Mouse (Mus musculus): Measurements from ENCODE around the gene Pip4k2c.

Pip4k2c gene

DNA sequence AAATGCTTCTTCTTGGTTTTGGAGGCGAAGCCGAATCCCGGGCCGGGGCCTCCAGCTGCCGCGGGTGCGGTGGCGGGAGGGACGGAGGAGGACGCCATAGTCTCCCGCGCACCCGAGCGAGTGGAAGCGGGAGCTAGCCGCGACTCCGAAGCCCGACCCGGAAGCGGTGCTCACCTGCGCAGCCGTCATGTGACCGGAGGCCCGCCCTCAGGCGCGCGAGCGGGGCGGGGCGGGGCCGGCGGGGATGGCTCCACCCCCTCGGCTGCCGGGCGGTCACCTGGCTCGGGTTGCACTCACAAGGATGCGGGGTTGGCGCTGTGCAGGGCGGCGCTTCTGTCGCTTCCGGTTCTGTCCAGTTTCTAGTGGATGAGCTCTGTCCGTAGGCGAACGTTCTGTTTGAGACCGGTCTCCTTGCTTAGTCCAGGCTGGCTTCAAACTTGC is at the start of gene Pip4k2c:
Pip4k2c (minus strand) TSS at position 172 of the 441 bp plus-strand sequence.
- DNase-seq (ENCODE audit: low spot score): peak; percentile 88

GRCm38 (mm10) chr10:127258489-127258888 is 47.1 kb upstream of the Pip4k2c start:
- DNase-seq (ENCODE audit: low spot score): no peak

DNA sequence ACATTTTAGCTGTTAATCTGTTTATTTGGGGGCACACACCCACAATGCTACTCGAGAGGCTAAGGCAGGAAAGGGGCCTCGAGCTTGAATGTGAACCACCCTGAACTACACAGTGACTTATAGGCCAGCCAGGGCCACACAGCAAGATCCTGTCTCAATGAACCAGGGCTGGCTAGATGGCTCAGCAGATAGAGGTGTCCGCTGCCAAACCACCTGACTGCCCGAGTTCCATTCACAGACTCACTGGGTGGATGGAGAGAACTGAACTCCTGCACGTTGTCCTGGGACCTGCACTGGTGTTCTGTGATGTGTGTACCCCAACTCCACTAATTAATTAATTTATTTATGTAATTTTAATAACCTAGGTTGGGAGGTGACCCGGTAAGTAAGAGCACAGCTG is 46.4 kb upstream of the Pip4k2c start:
- no peak for DNase-seq (ENCODE audit: low spot score)

DNA sequence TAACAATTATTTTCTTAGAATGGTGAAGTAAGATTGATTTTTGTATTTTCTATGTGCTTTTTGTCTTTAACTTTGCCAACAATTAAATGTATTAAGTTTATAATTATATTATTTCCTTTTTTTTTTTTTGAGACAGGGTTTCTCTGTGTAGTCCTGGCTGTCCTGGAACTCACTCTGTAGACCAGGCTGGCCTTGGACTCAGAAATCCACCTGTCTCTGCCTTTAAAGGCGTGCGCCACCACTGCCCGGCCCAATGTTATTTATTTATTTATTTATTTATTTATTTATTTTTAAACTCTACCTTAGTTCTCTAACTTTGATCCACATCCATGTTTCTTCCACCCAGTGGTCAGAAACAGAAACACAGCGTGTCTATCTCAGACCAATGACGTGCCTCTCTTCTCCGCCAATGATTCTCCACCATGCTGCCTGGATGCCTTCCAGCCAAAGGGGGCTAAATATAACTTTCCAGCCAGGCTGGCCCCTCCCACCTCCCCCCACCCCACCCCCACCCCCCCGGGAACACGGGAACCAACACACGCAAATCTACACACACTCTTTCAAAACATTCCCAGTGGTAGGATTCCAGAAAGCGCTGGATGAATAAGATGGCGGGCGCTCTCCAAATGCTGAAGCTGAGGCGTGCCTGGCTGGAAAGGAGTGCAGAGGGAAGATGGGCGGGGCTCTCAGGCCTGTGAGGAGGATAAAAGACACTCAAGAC is 44.4 kb upstream of the Pip4k2c start:
- peak; percentile 57 for DNase-seq (ENCODE audit: low spot score)

GRCm38 (mm10) chr10:127250810-127251209 is 39.4 kb upstream of the Pip4k2c start:
- DNase-seq (ENCODE audit: low spot score): no peak

DNA sequence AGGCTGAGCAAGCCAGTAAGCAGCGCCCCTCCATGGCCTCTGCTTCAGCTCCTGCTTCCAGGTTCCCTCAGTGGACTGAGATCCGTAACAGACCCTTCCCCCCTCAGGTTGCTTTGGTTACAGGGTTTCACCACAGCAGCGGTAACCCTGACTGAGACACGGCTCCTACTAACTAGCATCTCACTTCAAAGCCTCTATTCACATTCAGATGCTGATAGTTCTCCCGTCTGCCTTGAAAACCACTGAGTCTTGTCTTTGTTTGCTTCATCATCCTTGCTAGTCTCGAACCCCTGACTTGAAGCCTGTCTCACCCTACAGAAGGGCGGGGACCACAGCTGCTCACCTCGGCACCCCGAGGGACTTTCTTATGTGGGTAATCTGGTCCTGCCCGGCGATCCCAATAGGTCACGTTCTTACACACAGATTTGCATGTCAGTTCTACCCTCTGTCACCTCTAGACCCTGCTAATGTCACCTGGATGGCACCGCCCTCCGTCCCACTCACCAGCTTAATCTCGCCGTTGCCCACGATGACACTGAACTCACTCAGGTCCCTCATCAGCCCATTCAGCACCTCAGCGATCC is 26.9 kb upstream of the Pip4k2c start:
- DNase-seq (ENCODE audit: low spot score): no peak

GRCm38 (mm10) chr10:127236541-127236940 is 25.2 kb upstream of the Pip4k2c start:
- no peak for DNase-seq (ENCODE audit: low spot score)

- DNase-seq (ENCODE audit: low spot score): no peak
Measured at GRCm38 (mm10) chr10:127233141-127233540, 21.8 kb upstream of the Pip4k2c start.

DNA sequence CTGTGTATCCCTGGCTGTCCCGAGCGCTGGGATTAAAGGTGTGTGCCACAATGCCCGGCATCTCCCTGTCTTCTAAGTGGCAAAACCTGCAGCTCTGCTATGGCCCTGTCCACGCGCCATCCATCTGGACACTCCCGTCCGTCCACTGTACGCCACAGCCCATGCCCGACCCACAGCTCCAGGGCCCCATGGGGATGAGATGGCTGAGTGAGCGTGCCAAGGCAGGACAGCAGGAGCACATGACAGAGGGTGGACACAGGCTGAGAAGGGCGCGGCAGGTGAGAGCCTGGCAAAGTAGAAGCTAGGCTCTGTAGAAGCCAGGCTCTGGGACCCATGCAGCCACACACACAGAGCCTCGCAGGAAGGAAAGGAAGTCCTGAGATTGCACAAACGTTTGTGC is 20.4 kb upstream of the Pip4k2c start:
- no peak for DNase-seq (ENCODE audit: low spot score)

DNA sequence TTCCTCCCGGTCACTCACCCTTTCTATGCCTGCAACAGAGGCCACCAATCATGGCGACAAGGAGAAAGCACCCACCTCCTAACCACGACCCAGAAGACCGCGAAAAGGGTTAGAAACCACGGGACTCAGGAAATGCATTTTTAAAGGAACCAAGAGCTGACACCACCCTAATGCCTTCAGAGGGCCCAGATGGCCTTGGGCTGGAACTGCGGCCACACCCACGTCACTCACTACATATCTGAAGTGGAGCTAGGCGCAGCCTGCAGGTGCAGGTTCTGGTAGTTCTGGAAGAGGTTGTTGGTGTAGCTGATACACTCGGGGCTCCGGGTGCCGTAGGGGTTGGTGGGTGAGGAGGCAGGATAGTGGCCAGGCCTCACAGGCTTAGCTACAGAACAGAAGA is 19.3 kb upstream of the Pip4k2c start:
- no peak for DNase-seq (ENCODE audit: low spot score)

DNA sequence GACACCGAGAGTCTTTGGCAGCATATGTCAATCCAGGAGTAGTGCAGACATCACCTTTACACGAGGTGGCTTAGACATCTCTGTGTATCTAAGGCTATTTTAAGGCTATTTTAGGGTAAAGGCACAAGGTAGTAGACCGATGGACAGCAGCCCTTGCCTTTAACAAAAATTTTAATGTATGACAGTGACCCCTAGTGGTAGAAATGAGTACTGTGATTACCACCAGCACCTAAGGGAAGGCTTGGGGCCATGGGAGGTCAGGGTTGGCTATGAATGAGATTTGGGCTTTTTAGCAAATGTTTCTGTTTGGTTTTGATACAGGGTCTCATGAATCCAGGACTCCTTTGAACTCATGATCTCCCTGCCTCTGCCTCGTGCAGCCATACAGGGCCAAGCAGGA is 17.5 kb upstream of the Pip4k2c start:
- DNase-seq (ENCODE audit: low spot score): peak; percentile 62

DNA sequence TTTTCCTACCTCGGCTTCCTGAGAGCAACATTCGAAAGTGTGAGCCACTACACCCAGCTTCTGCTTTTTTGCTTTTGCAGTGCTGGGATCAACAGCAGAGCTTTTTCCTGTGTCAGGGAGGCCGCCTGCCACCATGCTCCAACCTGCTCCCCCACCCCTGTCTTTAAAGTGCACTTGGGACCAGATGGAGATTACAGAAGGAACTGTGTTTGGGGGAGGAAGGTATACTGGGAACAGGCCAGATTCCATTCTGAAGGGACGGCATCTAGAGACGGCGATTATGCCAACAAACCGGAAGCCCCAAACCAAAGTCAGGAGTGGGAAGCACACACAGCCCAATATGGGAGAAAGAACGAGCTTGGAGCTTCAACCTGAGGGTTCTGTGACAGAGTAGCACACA is 15.8 kb upstream of the Pip4k2c start:
- DNase-seq (ENCODE audit: low spot score): no peak

- DNase-seq (ENCODE audit: low spot score): no peak
Measured at GRCm38 (mm10) chr10:127226318-127226895, 15.0 kb upstream of the Pip4k2c start.

DNA sequence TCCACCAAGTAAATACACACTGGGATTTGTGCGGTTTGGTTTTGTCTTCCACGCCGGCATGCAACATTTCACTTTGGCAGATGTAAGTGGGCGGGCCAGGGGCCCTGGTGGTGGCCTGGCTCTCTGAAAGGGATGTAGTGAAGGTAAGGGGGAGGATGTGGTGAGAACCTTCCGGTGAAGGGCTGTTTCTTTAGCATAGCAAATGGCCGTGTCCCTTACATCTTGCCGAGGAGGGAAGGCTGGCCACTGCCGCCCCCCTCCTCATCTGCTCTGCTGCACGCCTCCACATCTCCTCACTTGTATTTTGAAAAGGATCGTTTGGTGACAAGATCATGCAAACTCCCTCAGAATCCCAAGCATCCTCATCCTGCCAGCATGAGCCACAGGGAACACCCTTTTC is 14.3 kb upstream of the Pip4k2c start:
- no peak for DNase-seq (ENCODE audit: low spot score)

DNA sequence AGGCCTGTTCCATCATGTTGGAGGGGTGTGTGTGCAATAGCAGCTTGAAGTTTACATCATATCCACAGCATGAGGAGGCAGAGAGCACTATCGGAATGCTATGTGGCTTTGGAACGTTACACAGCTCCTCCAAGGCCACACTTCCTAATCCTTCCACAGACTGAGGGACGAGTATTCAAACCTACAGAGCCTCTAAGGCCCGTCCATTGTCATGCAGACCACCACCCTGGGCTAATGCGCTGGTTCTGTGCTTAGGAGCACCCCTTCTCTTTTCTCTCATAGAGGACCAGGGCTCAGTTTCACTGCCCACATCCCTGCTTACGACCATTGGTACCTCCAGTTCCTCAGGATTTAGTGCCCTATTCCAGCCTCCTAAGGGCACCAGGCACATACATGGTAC is 13.8 kb upstream of the Pip4k2c start:
- DNase-seq (ENCODE audit: low spot score): no peak

- no peak for DNase-seq (ENCODE audit: low spot score)
Measured at GRCm38 (mm10) chr10:127218339-127218738, 7.0 kb upstream of the Pip4k2c start.

DNA sequence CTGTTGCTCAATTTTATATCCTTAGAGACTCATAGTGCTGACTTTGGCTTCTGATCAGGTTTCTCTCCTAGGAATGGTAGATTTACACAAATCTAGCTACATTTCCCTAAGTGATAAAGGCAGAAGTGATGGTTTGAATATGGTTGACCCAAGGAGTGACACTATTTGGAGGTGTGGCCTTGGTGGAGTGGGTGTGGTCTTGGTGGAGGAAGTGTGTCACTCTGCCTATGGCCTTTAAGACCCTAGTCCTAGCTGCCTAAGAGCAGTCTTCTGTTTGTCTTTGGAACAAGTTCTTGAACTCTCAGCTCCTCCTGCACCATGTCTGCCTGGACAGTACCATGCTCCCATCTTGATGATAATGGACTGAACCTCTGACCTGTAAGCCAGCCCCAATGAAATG is 5.8 kb upstream of the Pip4k2c start:
- no peak for DNase-seq (ENCODE audit: low spot score)

DNA sequence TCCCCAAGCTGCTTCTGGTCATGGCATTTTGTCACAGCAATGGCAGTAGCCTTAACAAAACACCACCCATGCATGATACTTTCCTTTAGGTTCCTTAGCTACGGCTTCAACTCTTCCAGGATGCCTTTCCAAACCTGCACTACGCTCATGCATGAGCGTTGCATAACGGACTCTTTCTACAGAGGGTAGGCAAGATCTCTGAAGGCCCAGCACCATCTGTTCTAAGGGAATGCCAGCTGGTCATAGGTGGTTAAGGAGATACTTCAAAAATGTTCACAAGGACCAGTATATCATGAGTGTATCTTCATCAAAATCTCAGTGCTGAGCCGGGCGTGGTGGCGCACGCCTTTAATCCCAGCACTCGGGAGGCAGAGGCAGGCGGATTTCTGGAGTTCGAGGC is 5.1 kb upstream of the Pip4k2c start:
- no peak for DNase-seq (ENCODE audit: low spot score)

GRCm38 (mm10) chr10:127214422-127214803 is 3.0 kb upstream of the Pip4k2c start:
- DNase-seq (ENCODE audit: low spot score): no peak

GRCm38 (mm10) chr10:127213704-127214421 is 2.5 kb upstream of the Pip4k2c start:
- no peak for DNase-seq (ENCODE audit: low spot score)

- no peak for DNase-seq (ENCODE audit: low spot score)
Measured at GRCm38 (mm10) chr10:127213272-127213671, 1.9 kb upstream of the Pip4k2c start.

GRCm38 (mm10) chr10:127210961-127211405 is 402 bp downstream of the Pip4k2c start:
- peak; percentile 28 for DNase-seq (ENCODE audit: low spot score)
